In the genomic region with DNA sequence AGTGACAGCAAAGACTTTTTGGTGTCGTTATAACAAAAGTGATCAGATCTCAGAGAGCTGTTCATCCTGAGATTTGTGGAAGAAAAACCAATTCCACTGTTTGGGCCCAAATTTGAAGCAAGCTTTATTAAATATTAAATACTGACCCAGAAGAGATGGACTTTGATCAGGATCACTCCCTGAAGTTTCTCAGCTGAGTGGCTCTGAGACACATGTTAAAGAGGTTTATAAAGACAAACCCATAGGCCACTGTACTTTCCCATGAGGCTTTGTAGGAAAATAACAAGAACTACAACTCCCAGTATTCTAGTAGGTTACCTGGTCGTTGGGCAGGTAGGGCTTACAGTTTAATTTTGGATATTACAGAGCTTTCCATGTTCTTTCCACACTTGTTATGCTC, we compare ENCODE assay signal across 23 mouse cellular contexts.
"Had no signal": no experiment of that assay in that cellular context is flagged by ENCODE, and none has a peak within 500 bp of the region (broad histone marks: within the 10 kb centered on the region; RNA-seq: fewer than 3 reads in every experiment).

No protein-coding gene starts in this region.

- H3K4me2 ChIP-seq: heart, embryonic 12.5 days; hindbrain, embryonic 12.5 days; hindbrain, embryonic 14.5 days; intestine, embryonic 15.5 days; kidney, embryonic 15.5 days; limb, embryonic 12.5 days; liver, embryonic 13.5 days; liver, embryonic 15.5 days had no signal

- H3K9ac ChIP-seq: heart, embryonic 12.5 days; hindbrain, embryonic 12.5 days; hindbrain, embryonic 14.5 days; intestine, embryonic 15.5 days; kidney, embryonic 15.5 days; limb, embryonic 12.5 days; liver, embryonic 13.5 days; liver, embryonic 15.5 days had no signal

- H3K27ac ChIP-seq: gastrocnemius, adult 2 months; heart, embryonic 10.5 days; hindbrain, embryonic 10.5 days; hindbrain, embryonic 12.5 days; hindbrain, embryonic 14.5 days; intestine, embryonic 15.5 days; layer of hippocampus, adult 2 months; left cerebral cortex, adult 2 months; limb, embryonic 10.5 days; limb, embryonic 12.5 days; liver, embryonic 13.5 days; liver, embryonic 15.5 days had no signal

- DNase-seq: gastrocnemius, adult 2 months; gastrocnemius, postnatal 10 days; gastrocnemius, postnatal 25 days; heart, adult 18-20 months; heart, postnatal 10 days; heart, postnatal 4 days; liver; liver, embryonic 13.5 days had no signal

- H3K36me3 ChIP-seq: hindbrain, embryonic 10.5 days; hindbrain, embryonic 12.5 days; intestine, embryonic 15.5 days; kidney, embryonic 15.5 days; limb, embryonic 12.5 days; liver, embryonic 13.5 days; liver, embryonic 15.5 days had no signal

- H3K4me3 ChIP-seq: gastrocnemius, adult 2 months; heart, embryonic 10.5 days; heart, embryonic 12.5 days; hindbrain, embryonic 10.5 days; hindbrain, embryonic 12.5 days; intestine, embryonic 15.5 days; kidney, embryonic 15.5 days; layer of hippocampus, adult 2 months; left cerebral cortex, adult 2 months; limb, embryonic 10.5 days; limb, embryonic 12.5 days; liver, embryonic 13.5 days; liver, embryonic 15.5 days had no signal

- H3K9me3 ChIP-seq: heart, embryonic 10.5 days; heart, embryonic 12.5 days; hindbrain, embryonic 10.5 days; hindbrain, embryonic 12.5 days; intestine, embryonic 15.5 days; kidney, embryonic 15.5 days; limb, embryonic 10.5 days; limb, embryonic 12.5 days; liver, embryonic 13.5 days; liver, embryonic 15.5 days had no signal

- H3K27me3 ChIP-seq: heart, embryonic 12.5 days; hindbrain, embryonic 12.5 days; intestine, embryonic 15.5 days; kidney, embryonic 15.5 days; limb, embryonic 12.5 days; liver, embryonic 13.5 days; liver, embryonic 15.5 days had no signal

- H3K4me1 ChIP-seq: heart, embryonic 12.5 days; intestine, embryonic 15.5 days; limb, embryonic 10.5 days; liver, embryonic 13.5 days had no signal

- ATAC-seq: hindbrain, embryonic 16.5 days; inflammation-experienced regulatory T-cells, adult 6 months; intestine, embryonic 15.5 days; intestine, postnatal 0 days had no signal
